Mouse (Mus musculus) embryonic stem cell, embryonic (primary cell): Measurements from ENCODE around the gene Uba7.

ENCODE experiments used
- CTCF ChIA-PET, 4 experiments: fragments of 300-600 bp in 2 of 4; fragments of 350-600 bp in 2 of 4; sonication (Branson Sonifier 250); formaldehyde crosslinking; loops; one replicate each; lab custom pipeline; 2022; ENCODE audit warnings: inconsistent platforms in 2 of 4; lab: Charles Lee
- POLR2A ChIA-PET, 4 experiments: fragments of 300-600 bp in 2 of 4; fragments of 350-600 bp in 2 of 4; sonication (Branson Sonifier 250); formaldehyde crosslinking; loops; one replicate each; lab custom pipeline; 2022; ENCODE audit warnings: antibody characterized with exemption in 4 of 4, inconsistent platforms in 1 of 4; lab: Charles Lee

Uba7 gene

DNA sequence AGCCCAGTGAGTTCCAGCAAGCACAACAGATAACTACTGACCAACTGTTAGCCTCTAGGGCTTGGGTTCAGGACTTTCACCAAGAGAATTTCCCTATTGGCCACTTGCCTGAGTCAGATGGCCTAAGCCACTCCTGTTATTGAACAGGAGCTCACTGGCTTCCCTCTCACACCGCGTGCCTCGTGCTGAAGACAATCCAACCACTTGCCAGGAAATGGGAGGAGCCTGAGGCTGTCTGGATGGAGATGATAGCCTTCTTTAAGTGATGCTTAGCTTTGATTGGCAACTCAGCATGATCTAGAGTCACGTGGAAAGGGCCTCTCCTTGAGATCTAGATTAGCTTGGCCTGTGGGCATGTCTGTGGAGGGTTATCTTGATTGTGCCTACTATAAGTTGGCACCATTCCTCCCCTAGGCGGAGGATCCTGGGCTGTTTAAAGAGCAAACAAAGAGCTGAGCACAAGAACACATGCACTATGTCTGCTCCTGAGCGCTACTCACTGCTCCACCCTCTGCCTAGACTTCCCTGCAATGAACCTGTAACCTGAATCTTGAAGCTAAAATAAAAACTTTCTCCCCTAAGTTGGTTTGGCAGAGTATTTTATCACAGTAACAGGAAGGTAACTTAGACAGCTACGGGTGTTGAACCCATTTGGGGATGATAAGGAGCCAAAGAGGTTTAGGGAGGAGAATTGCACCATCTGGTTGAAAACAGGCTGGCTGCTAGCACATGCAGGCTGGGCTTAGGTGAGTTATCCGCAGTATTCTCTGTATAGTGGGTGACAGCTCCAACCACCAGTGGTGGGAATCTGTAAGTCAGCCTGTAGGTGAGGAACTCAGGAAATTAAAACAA is 3.4 kb upstream of the Uba7 start:
- ChIA-PET POLR2A (interaction anchor here (0.5 to 4.9 kb wide), 41 partner anchors 8 to 169 kb away, joined by 3 to 38 read pairs (median 5); partner anchors contain the start of genes Amigo3 (in 3 of the 4), Inka1 (in 3 of the 4), Ip6k1 (in 3 of the 4) and Gm20661 (in 2 of the 4)), CTCF (interaction anchor here (0.5 to 4.2 kb wide), 25 partner anchors 8 to 262 kb away, joined by 3 to 27 read pairs (median 4); partner anchors contain the start of genes Amigo3 (in 2 of the 4) and Inka1 (in 1 of the 4))

DNA sequence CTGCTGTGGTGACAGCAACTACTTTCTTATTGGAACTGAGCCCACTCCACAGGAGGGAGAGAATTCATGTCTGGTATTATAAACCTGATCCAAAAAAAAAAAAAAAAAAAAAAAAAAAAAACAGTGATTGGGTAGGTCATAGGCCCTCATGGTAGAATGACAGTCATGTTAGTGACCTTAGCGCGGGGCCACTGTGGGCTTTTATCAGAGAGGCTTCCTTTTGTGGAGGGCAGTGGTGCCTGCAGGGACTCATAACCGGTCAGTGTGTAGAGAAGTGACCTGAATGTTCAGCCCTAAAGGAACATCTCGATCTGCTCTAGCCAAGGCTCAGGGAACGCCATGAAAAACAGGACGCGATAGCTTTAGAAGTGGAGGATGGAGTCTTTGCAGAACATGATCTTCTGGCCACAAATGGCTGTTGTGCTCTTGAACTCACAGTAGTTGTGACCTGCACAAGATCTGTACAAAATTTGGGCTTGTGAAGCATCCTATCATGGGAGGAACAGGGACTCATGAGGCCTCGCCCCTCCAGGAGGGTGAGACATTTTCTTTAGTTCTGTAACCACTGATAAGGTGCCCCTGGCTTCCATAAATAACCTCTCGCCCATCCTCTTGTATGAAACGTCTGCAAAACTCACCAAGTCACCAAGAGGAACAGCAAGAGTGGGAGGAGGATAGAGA is 674 bp upstream of the Uba7 start:
- ChIA-PET CTCF (interaction anchor here in 2 of 4 experiments (0.6 to 1.5 kb wide), 3 partner anchors 11 to 330 kb away, joined by 3 to 6 read pairs (median 3); partner anchors contain the start of gene Inka1 (in 1 of the 2)), POLR2A (interaction anchor here in 3 of 4 experiments (0.7 to 2.5 kb wide), 8 partner anchors 10 to 103 kb away, joined by 3 to 18 read pairs (median 4); partner anchors contain the start of genes Inka1 (in 2 of the 3) and Ip6k1 (in 1 of the 3))

DNA sequence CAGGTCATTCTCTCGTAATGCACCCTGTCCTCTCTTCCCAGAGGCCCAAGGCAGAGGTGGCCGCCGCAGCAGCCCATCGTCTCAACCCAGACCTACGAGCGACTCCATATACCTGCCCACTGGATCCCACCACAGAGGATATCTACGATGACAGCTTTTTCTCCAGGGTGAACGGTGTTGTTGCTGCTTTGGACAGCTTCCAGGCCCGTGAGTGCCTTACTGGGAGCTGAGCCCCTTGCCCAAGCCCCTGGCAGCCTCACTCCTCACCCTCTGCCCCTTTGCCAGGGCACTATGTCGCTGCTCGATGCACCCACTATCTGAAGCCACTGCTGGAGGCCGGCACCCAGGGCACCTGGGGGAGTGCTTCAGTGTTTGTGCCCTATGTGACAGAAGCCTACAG is 3.5 kb downstream of the Uba7 start:
- POLR2A ChIA-PET, result interaction anchor here in 2 of 4 experiments (0.6 to 1.5 kb wide), 2 partner anchors 16 to 390 kb away, joined by 4 read pairs; no protein-coding TSS in a partner anchor
- CTCF ChIA-PET, result no interaction called here

DNA sequence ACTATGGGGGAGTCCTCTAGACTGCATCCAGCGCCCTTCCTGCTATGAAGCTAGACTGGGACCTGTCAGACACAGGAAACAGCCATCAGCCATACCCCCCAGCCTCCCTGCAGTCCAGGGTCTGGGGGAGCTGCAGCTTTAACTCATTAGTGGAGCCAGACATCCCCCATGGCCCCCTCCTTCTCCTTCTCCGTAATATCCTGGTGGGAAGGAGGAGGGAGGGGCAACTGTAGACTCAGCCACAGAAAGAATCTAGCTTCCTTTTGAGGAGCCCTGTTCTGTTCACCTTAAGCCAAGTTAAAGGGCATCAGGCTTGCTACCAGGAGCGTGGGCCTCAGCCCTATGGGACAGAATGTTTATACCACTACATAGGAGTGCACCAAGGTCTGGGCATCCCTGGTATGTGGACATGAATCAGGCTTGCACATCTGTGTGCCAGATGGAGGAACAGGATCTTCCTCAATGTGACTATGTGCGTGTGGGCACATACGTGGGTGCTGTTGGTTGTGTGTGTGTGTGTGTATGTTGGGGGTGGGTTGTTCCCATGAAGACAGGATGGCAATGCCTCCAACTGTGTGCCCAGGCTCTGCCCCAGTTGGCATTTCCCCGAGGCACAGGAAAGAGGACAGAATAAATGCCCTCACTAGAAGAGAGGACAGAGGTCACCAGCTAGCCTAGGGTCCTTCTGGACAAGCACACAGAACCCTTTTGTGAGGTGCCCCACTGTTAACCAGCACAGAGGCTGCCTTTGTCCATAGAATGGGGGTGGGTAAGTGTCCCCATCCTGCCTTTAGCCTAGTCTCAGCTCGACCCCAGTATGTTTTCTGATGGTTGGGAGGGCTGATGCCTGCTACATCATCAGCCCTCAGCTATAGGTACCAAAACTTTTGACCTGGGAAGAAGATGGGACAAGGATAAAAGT is 6.6 kb downstream of the Uba7 start:
- POLR2A ChIA-PET, result interaction anchor here in 3 of 4 experiments (0.5 to 4.7 kb wide), 22 partner anchors 8 to 338 kb away, joined by 3 to 31 read pairs (median 4); partner anchors contain the start of genes Cdhr4 (in 2 of the 3) and Ip6k1 (in 1 of the 3)
- CTCF ChIA-PET, result interaction anchor here in 3 of 4 experiments (0.8 to 2.2 kb wide), 12 partner anchors 10 to 155 kb away, joined by 3 to 7 read pairs (median 4); partner anchors contain the start of gene Amigo3 (in 1 of the 3)

DNA sequence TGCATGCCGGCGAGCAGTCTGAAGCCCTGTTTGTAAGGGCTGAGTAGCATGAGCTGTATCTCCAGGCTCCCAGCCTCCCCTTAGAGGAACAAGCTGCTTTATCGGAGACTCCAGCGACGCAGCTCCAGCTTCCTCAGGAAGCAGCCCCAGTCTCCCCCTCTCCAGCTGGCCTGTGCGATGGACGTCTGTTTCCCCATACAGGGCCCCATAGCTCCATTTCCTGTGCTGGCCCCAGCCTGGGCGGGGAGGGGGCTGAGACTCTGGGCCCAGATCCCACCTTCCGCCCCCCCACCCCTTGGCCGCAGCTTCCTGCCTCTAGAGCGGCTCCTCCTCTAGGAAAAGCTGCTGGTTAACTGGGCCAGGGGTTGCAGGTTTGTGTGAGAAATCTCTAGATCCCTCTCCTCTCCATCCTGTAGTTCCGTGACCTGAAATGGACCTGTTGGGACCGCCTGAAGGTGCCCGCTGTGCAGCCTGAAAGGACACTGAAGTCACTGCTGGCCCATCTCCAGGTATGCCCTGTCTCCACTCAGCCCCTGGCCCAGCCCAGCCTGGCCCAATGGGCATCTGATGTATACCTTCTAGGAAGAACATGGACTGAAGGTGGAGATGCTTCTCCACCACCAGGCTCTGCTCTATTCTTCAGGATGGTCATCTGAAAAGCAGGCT is 7.5 kb downstream of the Uba7 start, which contains the start of gene Gm20661:
TSS of gene Gm20661 (plus strand) at position 378 of the 666 bp plus-strand sequence.
- ChIA-PET POLR2A (interaction anchor here in 3 of 4 experiments (0.6 to 4.7 kb wide), 17 partner anchors 9 to 546 kb away, joined by 3 to 31 read pairs (median 4); partner anchors contain the start of genes Cdhr4 (in 2 of the 3) and Ip6k1 (in 1 of the 3)), CTCF (interaction anchor here (0.5 to 2.2 kb wide), 14 partner anchors 13 to 82 kb away, joined by 3 to 7 read pairs (median 4); partner anchors contain the start of genes Amigo3 (in 1 of the 4) and Ip6k1 (in 1 of the 4))

DNA sequence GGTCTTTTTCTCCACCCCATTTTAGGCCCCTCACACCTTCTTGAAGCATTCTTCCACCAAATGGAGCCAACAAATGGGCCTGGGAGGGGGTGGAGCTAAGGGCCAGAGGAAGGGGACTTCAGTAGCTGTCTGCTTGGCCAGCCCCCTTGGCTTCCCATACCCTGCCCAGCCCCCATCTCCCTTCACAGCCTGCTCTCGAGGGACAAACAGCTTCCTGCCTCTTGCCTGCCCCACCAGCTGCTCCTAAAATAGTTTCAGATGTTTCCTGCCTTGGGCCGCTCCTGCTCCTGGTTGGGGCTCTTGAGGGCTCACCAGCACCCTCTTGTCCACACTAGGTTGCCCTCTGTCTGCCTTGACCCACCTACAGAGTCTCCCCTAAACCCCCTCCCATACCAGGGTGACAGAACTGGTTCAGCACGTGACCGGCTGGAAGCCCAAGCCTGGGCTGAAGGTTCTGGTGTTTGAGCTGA is 8.2 kb downstream of the Uba7 start:
- ChIA-PET CTCF (interaction anchor here in 3 of 4 experiments (0.5 to 2.0 kb wide), 10 partner anchors 14 to 250 kb away, joined by 3 to 7 read pairs (median 4); partner anchors contain the start of genes Amigo3 (in 1 of the 3) and Ip6k1 (in 1 of the 3)), POLR2A (interaction anchor here in 3 of 4 experiments (0.6 to 4.7 kb wide), 18 partner anchors 8 to 546 kb away, joined by 3 to 31 read pairs (median 4); partner anchors contain the start of genes Cdhr4 (in 2 of the 3), Gpx1 (in 1 of the 3), Rbm6 (in 1 of the 3) and Uba7 (in 1 of the 3))

DNA sequence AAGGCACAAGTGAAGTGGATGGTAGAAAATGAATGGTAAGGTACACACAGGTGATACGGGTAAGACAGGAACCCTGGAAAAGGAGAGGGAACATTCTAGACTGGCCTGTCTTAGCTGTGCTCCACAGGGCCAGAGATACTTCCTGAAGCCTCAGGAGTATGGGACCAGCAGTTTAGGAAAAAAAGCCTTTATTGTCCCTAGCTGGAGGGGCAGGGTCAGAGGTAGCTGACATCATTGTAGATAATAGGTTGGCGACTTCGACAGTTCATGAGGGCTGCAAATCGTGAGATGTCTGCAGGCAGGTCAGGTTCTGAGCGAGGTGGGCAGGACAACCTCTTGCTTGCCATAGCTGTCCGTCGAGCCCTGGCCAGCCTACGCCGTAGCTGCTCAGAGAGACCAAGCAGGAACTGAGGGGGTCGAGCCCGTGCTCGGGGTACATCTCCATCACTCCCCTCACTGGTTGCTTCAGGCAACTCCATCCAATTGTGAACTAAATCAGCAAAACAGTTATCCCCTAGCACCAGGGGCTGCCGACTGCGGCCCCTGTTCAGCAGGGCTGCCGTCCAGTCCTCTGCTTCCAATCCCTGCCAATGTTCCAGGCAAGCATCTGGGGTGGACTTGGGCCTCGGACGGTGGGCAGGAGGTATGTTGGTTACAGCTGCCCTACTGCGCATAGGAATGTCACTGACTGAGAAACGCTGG is 8.9 kb downstream of the Uba7 start:
- POLR2A ChIA-PET, result interaction anchor here in 3 of 4 experiments (0.6 to 4.7 kb wide), 13 partner anchors 8 to 355 kb away, joined by 3 to 31 read pairs (median 5); partner anchors contain the start of genes Cdhr4 (in 1 of the 3), Gpx1 (in 1 of the 3), Rbm6 (in 1 of the 3) and Uba7 (in 1 of the 3)
- CTCF ChIA-PET, result interaction anchor here in 2 of 4 experiments (0.5 to 2.0 kb wide), 5 partner anchors 18 to 300 kb away, joined by 3 to 7 read pairs (median 4); partner anchors contain the start of gene Ip6k1 (in 1 of the 2)

DNA sequence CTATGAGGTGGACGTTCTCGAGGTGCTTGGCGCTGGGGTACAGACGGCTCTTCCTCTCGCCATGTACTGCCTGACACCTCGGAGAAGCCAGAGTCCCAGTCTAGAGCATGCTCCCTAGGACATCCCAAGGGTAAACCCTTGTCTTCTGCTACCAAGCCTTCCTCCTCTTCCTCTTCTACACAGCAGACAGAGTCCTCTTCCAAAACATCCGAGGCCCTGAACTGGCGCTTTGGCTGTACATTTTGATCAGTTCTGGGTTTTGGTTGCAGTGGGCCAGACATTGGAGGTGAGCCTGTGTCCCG is 9.4 kb downstream of the Uba7 start:
- ChIA-PET CTCF (interaction anchor here (1.1 to 1.8 kb wide), 10 partner anchors 10 to 300 kb away, joined by 3 to 16 read pairs (median 5); partner anchors contain the start of genes Ip6k1 (in 2 of the 4) and Amigo3 (in 1 of the 4)), POLR2A (interaction anchor here in 3 of 4 experiments (1.0 to 3.0 kb wide), 19 partner anchors 8 to 112 kb away, joined by 3 to 35 read pairs (median 5); partner anchors contain the start of genes Ip6k1 (in 2 of the 3), Actl11 (in 1 of the 3), Gm20662 (in 1 of the 3) and Rbm6 (in 1 of the 3))

DNA sequence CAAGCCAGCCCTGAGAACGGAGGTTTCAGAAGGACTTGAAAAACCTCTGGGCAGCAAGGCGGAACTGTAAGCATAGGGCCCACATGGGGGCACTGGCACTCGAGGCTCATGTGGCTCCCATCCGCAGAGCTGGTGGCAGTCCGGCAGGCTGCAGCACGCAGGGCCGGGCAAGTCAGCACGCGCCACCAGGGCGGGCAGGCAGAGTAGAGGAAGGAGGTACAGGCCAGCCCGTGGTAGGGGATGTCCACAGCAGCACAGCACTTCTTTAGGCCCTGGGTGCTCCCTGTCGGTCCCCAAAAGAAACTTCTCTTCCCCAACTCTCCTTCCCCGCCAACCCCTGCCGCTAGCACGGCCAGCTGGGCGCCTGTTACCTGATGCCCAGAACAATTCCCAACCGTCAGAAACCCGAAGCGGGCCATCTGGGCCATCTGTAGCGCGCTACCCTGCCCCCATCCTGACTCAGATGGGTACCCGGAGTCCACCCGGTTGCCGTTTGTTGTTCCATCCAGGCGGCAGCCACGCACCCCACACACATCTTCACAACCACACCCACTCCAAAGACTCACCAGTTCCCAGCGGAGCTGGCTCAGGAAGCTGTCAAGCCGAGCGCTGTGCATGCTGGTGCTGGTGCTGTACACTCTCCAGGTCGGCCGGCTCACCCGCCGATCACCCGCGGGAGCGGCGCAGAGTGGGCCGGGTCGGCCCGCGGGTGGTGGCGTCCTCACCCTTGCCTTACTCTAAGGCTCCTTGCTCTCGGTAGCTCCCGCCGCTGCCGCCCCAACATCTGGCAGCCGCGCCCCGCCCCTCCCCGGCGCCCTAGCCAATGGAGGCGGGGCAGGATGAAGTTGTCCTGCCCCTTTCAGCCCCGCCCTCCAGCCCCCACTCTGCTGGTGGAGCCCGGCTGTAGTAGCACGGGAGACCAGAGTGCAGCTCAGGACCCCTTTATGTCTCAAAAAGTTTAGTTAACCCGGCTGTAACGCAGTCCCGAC is 10.1 kb downstream of the Uba7 start, which contains the start of gene Inka1:
TSS of gene Inka1 (minus strand) at position 749 of the 989 bp plus-strand sequence.
- POLR2A ChIA-PET, result interaction anchor here in 3 of 4 experiments (0.5 to 3.0 kb wide), 58 partner anchors 9 to 638 kb away, joined by 3 to 35 read pairs (median 4); partner anchors contain the start of genes Ip6k1 (in 3 of the 3), Amigo3 (in 2 of the 3), Apeh (in 2 of the 3) and Gm20662 (in 2 of the 3)

DNA sequence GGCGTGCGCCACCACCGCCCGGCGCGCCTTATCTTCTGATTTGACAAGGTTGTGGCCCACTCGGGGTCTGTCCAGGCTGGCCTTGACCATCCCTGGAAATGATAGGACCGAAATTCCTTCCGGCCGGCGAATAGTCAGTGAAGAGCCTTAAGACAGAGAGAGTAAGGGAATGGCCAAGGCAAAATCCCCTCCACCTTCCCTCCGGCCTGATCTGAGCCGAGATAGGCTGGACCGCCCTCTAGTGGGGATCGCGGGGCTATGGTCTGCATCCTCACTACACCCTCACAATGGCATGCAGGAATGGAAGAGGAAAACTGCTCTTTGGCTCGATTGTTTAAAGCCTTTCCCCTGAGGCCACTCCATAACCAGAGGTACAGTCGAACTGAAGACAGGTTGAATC is 11.1 kb downstream of the Uba7 start:
- ChIA-PET CTCF (interaction anchor here (0.8 to 1.8 kb wide), 25 partner anchors 9 to 298 kb away, joined by 3 to 25 read pairs (median 5); partner anchors contain the start of genes Amigo3 (in 1 of the 4), Ip6k1 (in 1 of the 4), Mst1r (in 1 of the 4) and Uba7 (in 1 of the 4)), POLR2A (interaction anchor here in 3 of 4 experiments (0.7 to 3.0 kb wide), 41 partner anchors 9 to 353 kb away, joined by 3 to 35 read pairs (median 5); partner anchors contain the start of genes Ip6k1 (in 3 of the 3), Amigo3 (in 2 of the 3), Apeh (in 2 of the 3) and Uba7 (in 2 of the 3))

More for the DNA sequence above, 10.1 kb downstream of the Uba7 start, which contains the start of gene Inka1:
- CTCF ChIA-PET, result interaction anchor here (0.5 to 1.8 kb wide), 40 partner anchors 9 to 1343 kb away, joined by 3 to 25 read pairs (median 4); partner anchors contain the start of genes Ip6k1 (in 2 of the 4), Uba7 (in 2 of the 4), Amigo3 (in 1 of the 4) and Mon1a (in 1 of the 4)

DNA sequence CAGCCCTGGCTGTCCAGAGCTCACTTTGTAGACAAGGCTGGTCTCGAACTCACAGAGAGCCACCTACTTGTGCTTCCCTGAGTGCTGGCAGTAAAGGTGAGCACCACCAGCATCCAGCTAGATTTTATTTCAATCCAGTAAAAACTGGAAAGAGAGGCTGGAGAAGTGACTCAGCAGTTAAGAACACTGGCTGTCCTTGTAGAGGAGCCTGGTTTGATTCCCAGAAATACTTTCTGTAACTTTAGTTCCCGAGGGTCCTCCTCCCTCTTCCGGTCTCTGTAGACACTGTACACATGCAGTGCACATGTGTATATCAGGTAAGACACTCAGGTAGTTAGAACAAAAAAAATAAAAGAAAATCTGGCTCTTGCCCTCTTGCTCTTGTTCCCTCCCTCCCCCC is 12.6 kb downstream of the Uba7 start:
- POLR2A ChIA-PET, result interaction anchor here in 3 of 4 experiments (0.7 to 2.2 kb wide), 13 partner anchors 11 to 79 kb away, joined by 3 to 10 read pairs (median 4); partner anchors contain the start of genes Ip6k1 (in 2 of the 3) and Amigo3 (in 1 of the 3)
- CTCF ChIA-PET, result interaction anchor here in 3 of 4 experiments (0.5 to 1.6 kb wide), 10 partner anchors 16 to 313 kb away, joined by 3 to 5 read pairs (median 4); partner anchors contain the start of gene Mst1r (in 1 of the 3)

DNA sequence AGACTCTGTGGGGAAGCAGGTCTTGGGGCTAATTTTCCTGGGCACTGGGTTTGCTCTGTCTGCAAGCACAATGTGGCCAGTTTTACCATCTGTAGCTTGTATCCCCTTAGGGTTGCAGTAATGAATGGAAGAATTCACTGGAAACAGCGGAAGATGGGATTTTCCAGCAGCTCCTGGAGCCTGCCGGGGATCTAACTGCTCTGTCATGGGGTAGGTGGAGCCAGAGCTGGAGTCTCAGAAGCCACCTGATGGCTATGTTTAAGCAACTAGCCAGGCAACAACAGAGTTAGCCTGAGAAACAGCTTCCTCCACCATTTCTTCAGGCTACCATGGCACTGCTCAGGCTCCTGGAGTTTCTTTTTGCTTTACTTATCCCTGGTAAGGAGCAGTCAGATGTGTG is 16.9 kb downstream of the Uba7 start, which contains the start of gene Cdhr4:
TSS of gene Cdhr4 (plus strand) at position 301 of the 400 bp plus-strand sequence.
- ChIA-PET CTCF (interaction anchor here in 3 of 4 experiments (0.6 to 1.6 kb wide), 9 partner anchors 10 to 102 kb away, joined by 3 to 6 read pairs (median 5); partner anchors contain the start of genes Amigo3 (in 1 of the 3), Apeh (in 1 of the 3) and Ip6k1 (in 1 of the 3)), POLR2A (interaction anchor here in 3 of 4 experiments (0.7 to 2.4 kb wide), 23 partner anchors 8 to 450 kb away, joined by 3 to 32 read pairs (median 5); partner anchors contain the start of genes Ip6k1 (in 3 of the 3), Gm20661 (in 2 of the 3), Gpx1 (in 2 of the 3) and Cyb561d2 (in 1 of the 3))
